Mouse (Mus musculus) heart, embryonic 15.5 days (tissue): ENCODE measurements around the gene Cs. TPM values are rescaled to one million over a fixed set of nuclear protein-coding genes. Genes with fewer than 3 reads are reported as not detected.

ENCODE experiments used
- ATAC-seq: fragments of 200-750 bp; cut with Nextera tagmentation; replicated peaks from 2 replicates; pipeline ENCODE4 v1.8.0; 2017; ENCODE audit warnings: low read depth, moderate TSS enrichment; ENCODE audit not compliant: insufficient number of reproducible peaks, insufficient read depth, low FRiP score
- H3K27ac ChIP-seq: fragments of 300-500 bp; sonication (generic); 2 replicates; pipeline ENCODE4 v1.5.1; 2015; ENCODE audit warnings: mild to moderate bottlenecking, inconsistent platforms
- H3K27me3 ChIP-seq: fragments of 300-500 bp; sonication (generic); 2 replicates; pipeline ENCODE4 v1.6.1; 2015; ENCODE audit warnings: inconsistent platforms
- H3K36me3 ChIP-seq: fragments of 300-500 bp; sonication (generic); 2 replicates; pipeline ENCODE4 v1.6.1; 2015; ENCODE audit warnings: mild to moderate bottlenecking, inconsistent platforms
- H3K4me1 ChIP-seq: fragments of 300-500 bp; sonication (generic); replicated peaks from 2 replicates; pipeline ENCODE4 v1.6.1; 2015; ENCODE audit warnings: inconsistent platforms
- H3K4me2 ChIP-seq: fragments of 300-500 bp; sonication (generic); 2 replicates; pipeline ENCODE4 v1.6.1; 2015; ENCODE audit warnings: inconsistent platforms, mild to moderate bottlenecking, moderate library complexity
- H3K4me3 ChIP-seq: fragments of 300-500 bp; sonication (generic); 2 replicates; pipeline ENCODE4 v1.5.1; 2015; ENCODE audit warnings: mild to moderate bottlenecking, inconsistent platforms
- H3K9ac ChIP-seq: fragments of 300-500 bp; sonication (generic); 2 replicates; pipeline ENCODE4 v1.6.1; 2015; ENCODE audit warnings: mild to moderate bottlenecking, inconsistent platforms
- H3K9me3 ChIP-seq: fragments of 300-500 bp; sonication (generic); replicated peaks from 2 replicates; pipeline ENCODE4 v1.6.1; 2016; ENCODE audit warnings: inconsistent platforms
- WGBS: fragments of 180-500 bp; shearing (Covaris S2); methylation state at CpG from one replicate; pipeline ENCODE4 v1.1.7; 2015; ENCODE audit warnings: mixed read lengths; 5-methylcytosine and 5-hydroxymethylcytosine counted together
- polyA plus RNA-seq: library from polyadenylated mRNA; unstranded; fragments of >200 nt; fragmentation: Nextera tagmentation; extraction: Ambion mirVana; gene quantifications from 2 replicates; pipeline ENCODE4 v1.2.1, GENCODE M21; 2015

Gene Cs
- polyA plus RNA-seq, 1 experiment from 2014 or later: 448 TPM

GRCm38 (mm10) chr10:128376455-128377211 lies 39.1 kb downstream of the Cs start, which contains the start of gene Ankrd52:
TSS of gene Ankrd52 (plus strand) at chr10:128377115.
- H3K27ac ChIP-seq: peak within 1 kb of the TSS; percentile 96
- peak within 1 kb of the TSS; percentile 98 for H3K9ac ChIP-seq
- ATAC-seq: peak; percentile 92
- H3K4me3 ChIP-seq: peak within 1 kb of the TSS; percentile 85
- peaks cover 31% of the 10 kb centered on the region for H3K36me3 ChIP-seq
- WGBS: 0% methylated on average over 59 of the region's 73 CpGs
- peaks cover 32% of the 10 kb centered on the region for H3K4me1 ChIP-seq
- H3K27me3 ChIP-seq: no peaks in the 10 kb centered on the region
- H3K4me2 ChIP-seq: peak within 1 kb of the TSS; percentile 90
- no peaks in the 10 kb centered on the region for H3K9me3 ChIP-seq

GRCm38 (mm10) chr10:128377222-128377939 lies 39.8 kb downstream of the Cs start:
- H3K4me3 ChIP-seq: peak overlapping the region; percentile 85
- 0% methylated on average over 47 of the region's 47 CpGs for WGBS
- H3K9me3 ChIP-seq: no peaks in the 10 kb centered on the region
- no peaks in the 10 kb centered on the region for H3K27me3 ChIP-seq
- peaks cover 39% of the 10 kb centered on the region for H3K36me3 ChIP-seq
- H3K4me1 ChIP-seq: peaks cover 32% of the 10 kb centered on the region
- peak; percentile 65 for ATAC-seq
- peak overlapping the region; percentile 98 for H3K9ac ChIP-seq
- peak overlapping the region; percentile 96 for H3K27ac ChIP-seq
- peak overlapping the region; percentile 90 for H3K4me2 ChIP-seq

GRCm38 (mm10) chr10:128377940-128378448 lies 40.5 kb downstream of the Cs start:
- Histone ChIP-seq H3K27ac (peak overlapping the region; percentile 96), H3K27me3 (no peaks in the 10 kb centered on the region), H3K9me3 (no peaks in the 10 kb centered on the region), H3K9ac (peak overlapping the region; percentile 98), H3K4me2 (peak overlapping the region; percentile 90), H3K4me1 (peaks cover 29% of the 10 kb centered on the region), H3K4me3 (peak overlapping the region; percentile 85), H3K36me3 (peaks cover 45% of the 10 kb centered on the region)
- ATAC-seq: no peak
- WGBS: 64% methylated on average over 14 of the region's 14 CpGs

- H3K4me2 ChIP-seq: peak overlapping the region; percentile 90
- ATAC-seq: no peak
- WGBS: 55% methylated on average over 3 of the region's 3 CpGs
- H3K36me3 ChIP-seq: peaks cover 49% of the 10 kb centered on the region
- peaks cover 24% of the 10 kb centered on the region for H3K4me1 ChIP-seq
- H3K27ac ChIP-seq: no peak overlapping the region
- no peaks in the 10 kb centered on the region for H3K27me3 ChIP-seq
- peak overlapping the region; percentile 98 for H3K9ac ChIP-seq
- H3K4me3 ChIP-seq: peak overlapping the region; percentile 85
- H3K9me3 ChIP-seq: no peaks in the 10 kb centered on the region
Measured at GRCm38 (mm10) chr10:128378462-128378861, 40.9 kb downstream of the Cs start.

GRCm38 (mm10) chr10:128379260-128379659 lies 41.7 kb downstream of the Cs start:
- no peak for ATAC-seq
- Histone ChIP-seq H3K4me2 (no peak overlapping the region), H3K27me3 (no peaks in the 10 kb centered on the region), H3K36me3 (peaks cover 57% of the 10 kb centered on the region), H3K4me1 (peaks cover 24% of the 10 kb centered on the region), H3K9me3 (no peaks in the 10 kb centered on the region), H3K27ac (no peak overlapping the region), H3K9ac (no peak overlapping the region), H3K4me3 (no peak overlapping the region)
- 94% methylated on average over 7 of the region's 7 CpGs for WGBS

GRCm38 (mm10) chr10:128380565-128380964 lies 43.0 kb downstream of the Cs start:
- H3K4me2 ChIP-seq: no peak overlapping the region
- no peaks in the 10 kb centered on the region for H3K27me3 ChIP-seq
- WGBS: 89% methylated on average over 5 of the region's 5 CpGs
- H3K4me1 ChIP-seq: peaks cover 24% of the 10 kb centered on the region
- H3K9ac ChIP-seq: no peak overlapping the region
- H3K4me3 ChIP-seq: no peak overlapping the region
- no peak for ATAC-seq
- no peaks in the 10 kb centered on the region for H3K9me3 ChIP-seq
- peaks cover 70% of the 10 kb centered on the region for H3K36me3 ChIP-seq
- no peak overlapping the region for H3K27ac ChIP-seq

- Histone ChIP-seq H3K4me3 (no peak overlapping the region), H3K4me2 (no peak overlapping the region), H3K9ac (no peak overlapping the region), H3K9me3 (no peaks in the 10 kb centered on the region), H3K36me3 (peaks cover 90% of the 10 kb centered on the region), H3K4me1 (peaks cover 18% of the 10 kb centered on the region), H3K27me3 (no peaks in the 10 kb centered on the region), H3K27ac (no peak overlapping the region)
- ATAC-seq: no peak
- 87% methylated on average over 8 of the region's 8 CpGs for WGBS
Measured at GRCm38 (mm10) chr10:128382482-128382881, 44.9 kb downstream of the Cs start.

GRCm38 (mm10) chr10:128385902-128386301 lies 48.4 kb downstream of the Cs start:
- no peak overlapping the region for H3K27ac ChIP-seq
- no peak for ATAC-seq
- WGBS: 90% methylated on average over 7 of the region's 7 CpGs
- H3K36me3 ChIP-seq: peaks cover 99% of the 10 kb centered on the region
- peaks cover 12% of the 10 kb centered on the region for H3K4me1 ChIP-seq
- H3K27me3 ChIP-seq: no peaks in the 10 kb centered on the region
- H3K9me3 ChIP-seq: no peaks in the 10 kb centered on the region
- H3K4me2 ChIP-seq: no peak overlapping the region
- H3K9ac ChIP-seq: no peak overlapping the region
- H3K4me3 ChIP-seq: no peak overlapping the region

GRCm38 (mm10) chr10:128388941-128389340 lies 51.4 kb downstream of the Cs start:
- H3K27me3 ChIP-seq: no peaks in the 10 kb centered on the region
- 91% methylated on average over 14 of the region's 14 CpGs for WGBS
- no peak overlapping the region for H3K9ac ChIP-seq
- no peaks in the 10 kb centered on the region for H3K9me3 ChIP-seq
- H3K4me2 ChIP-seq: no peak overlapping the region
- peaks cover 94% of the 10 kb centered on the region for H3K36me3 ChIP-seq
- H3K27ac ChIP-seq: peak overlapping the region; percentile 39; the same call in 1 of the 2 replicates
- no peak overlapping the region for H3K4me3 ChIP-seq
- no peak for ATAC-seq
- peaks cover 19% of the 10 kb centered on the region for H3K4me1 ChIP-seq

GRCm38 (mm10) chr10:128389570-128389969 lies 52.0 kb downstream of the Cs start:
- Histone ChIP-seq H3K9ac (no peak overlapping the region), H3K36me3 (peaks cover 88% of the 10 kb centered on the region), H3K27me3 (no peaks in the 10 kb centered on the region), H3K9me3 (no peaks in the 10 kb centered on the region), H3K4me2 (no peak overlapping the region), H3K4me3 (no peak overlapping the region), H3K27ac (peak overlapping the region; percentile 39; the same call in 1 of the 2 replicates), H3K4me1 (peaks cover 19% of the 10 kb centered on the region)
- 62% methylated on average over 6 of the region's 6 CpGs for WGBS
- ATAC-seq: no peak

- no peak overlapping the region for H3K4me2 ChIP-seq
- WGBS: 87% methylated on average over 12 of the region's 12 CpGs
- no peak overlapping the region for H3K9ac ChIP-seq
- H3K9me3 ChIP-seq: no peaks in the 10 kb centered on the region
- no peak for ATAC-seq
- no peak overlapping the region for H3K4me3 ChIP-seq
- peaks cover 19% of the 10 kb centered on the region for H3K4me1 ChIP-seq
- no peaks in the 10 kb centered on the region for H3K27me3 ChIP-seq
- H3K27ac ChIP-seq: no peak overlapping the region
- H3K36me3 ChIP-seq: peaks cover 80% of the 10 kb centered on the region
Measured at GRCm38 (mm10) chr10:128390366-128390765, 52.8 kb downstream of the Cs start.
